Mouse (Mus musculus): ENCODE data around the gene Cdipt.

Gene Cdipt

DNA sequence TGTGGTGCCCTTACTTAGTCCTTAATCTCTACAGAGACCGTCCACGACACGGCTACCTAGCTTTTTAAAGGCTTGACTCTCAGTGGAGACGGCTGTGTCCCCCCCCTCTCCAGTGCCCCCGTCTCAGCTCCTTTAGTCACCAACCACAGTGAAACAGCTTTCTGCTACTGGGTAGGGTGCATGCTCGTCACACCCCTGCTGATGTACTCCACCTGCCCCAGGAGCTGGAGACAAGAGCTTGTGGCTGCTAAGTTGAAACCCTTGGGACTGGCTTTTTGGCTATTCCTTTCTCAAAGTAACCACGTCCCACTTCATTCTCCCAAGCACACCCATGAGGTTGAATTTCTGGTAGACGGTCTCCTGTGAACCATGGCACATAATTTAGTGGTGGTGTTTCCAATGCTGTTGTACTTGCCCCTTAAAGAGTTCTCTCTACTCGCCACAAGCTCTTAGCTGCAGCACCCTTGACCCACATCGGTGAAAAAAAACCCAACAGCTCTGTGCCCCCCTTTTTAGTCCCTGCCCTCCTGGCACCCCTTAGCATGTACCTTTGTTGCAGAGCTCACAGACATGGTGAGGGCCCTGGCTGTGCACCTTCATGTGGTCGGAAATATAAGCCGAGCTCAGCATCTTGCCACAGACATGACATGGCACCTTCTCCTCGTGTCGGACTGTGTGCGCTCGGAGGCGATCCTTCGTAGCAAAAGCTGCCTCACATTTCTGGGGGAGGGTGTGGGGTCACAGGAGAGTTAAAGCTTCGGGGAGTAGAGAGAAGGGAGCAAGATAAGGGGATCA lies 48.4 kb downstream of the Cdipt start:
- in situ Hi-C loops (cut with MboI; ENCODE audit: low sequenced_read_pairs), result no loop called here

DNA sequence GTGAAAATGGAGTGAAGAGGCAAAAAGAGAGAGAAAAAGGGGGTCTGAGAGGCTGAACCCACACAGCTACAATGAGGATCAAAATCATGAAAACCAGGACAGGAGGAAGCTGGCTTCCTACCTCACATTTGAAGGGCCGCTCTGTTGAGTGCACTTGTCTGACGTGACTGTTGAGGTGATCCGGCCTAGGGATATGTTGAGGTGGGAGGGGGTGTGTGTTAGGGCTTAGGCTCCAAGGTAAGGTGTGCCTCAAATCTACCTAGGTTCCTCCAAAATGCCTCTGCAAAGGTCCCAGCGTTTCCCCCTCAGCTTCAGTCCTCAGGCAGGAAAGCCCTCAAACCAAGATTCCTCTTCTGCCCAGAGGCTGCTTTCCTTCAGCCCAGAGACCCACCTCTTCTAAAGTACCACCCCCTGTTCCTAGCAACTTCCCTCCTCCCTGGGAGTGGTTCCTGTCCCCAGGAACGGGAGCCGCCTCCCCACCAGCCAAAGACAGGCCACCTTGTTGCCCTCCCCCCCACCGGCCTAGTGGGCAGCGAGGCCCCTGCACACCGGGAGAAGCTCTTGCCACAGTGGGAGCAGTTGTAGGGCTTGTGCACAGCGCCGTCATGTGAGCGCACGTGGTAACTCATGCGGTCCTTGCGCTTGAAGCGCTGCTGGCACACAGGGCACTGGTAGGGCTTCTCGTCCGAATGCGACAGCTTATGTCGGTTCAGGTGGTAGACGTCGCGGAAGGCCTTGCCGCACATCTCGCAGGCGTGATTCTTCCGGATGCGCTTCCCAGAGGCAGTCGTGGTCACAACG lies 49.2 kb downstream of the Cdipt start:
- in situ Hi-C loops (cut with MboI; ENCODE audit: low sequenced_read_pairs), result no loop called here

GRCm38 (mm10) chr7:127025556-127026160 lies 49.9 kb downstream of the Cdipt start:
- in situ Hi-C loops (cut with MboI; ENCODE audit: low sequenced_read_pairs), result no loop called here

DNA sequence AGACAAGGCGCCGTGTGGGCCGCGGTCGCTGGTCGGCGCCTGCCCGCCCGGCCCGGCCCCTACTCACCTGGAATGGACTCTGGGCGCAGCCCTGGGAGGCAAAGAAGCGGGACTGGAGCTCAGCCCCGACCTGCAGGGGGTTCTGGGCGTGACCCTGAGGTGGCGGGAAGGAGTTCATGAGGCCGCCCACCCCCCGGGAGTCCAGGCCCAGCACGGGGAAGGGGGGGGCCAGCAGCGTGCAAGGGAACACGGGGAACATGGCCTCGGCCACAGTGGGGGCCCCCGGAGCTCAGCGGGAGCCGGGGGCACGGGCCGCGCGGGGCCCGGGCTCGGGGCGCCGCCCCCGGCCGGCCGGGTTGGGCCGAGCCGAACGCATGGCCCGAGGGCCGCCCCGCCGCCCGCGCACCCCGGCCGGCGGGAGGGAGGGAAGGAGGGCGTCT lies 50.5 kb downstream of the Cdipt start:
- in situ Hi-C loops (cut with MboI; ENCODE audit: low sequenced_read_pairs), result no loop called here

DNA sequence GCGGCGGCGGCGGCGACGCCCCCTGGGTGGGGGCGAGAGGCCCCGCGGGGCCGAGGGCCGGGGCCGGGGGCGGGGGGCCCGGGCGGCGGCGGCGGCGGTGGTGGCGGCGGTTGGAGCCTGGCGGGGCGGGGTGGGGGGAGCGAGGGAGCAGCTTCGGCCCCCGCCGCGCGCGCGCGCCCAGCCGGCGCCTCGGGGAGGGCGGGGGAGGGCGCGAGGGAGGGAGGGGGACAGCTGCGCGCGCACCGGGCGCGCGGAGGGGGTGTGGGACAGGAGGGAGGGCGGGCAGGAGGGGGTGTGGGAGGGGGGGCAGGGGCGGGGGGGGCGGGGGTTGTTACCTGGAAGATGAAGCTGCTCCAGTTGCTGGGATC lies 50.9 kb downstream of the Cdipt start:
- in situ Hi-C loops (cut with MboI; ENCODE audit: low sequenced_read_pairs), result no loop called here

GRCm38 (mm10) chr7:127026984-127027726 lies 51.4 kb downstream of the Cdipt start, which contains the start of gene Maz:
TSS of gene Maz (minus strand) at chr7:127027037.
- in situ Hi-C loops (cut with MboI; ENCODE audit: low sequenced_read_pairs), result no loop called here

DNA sequence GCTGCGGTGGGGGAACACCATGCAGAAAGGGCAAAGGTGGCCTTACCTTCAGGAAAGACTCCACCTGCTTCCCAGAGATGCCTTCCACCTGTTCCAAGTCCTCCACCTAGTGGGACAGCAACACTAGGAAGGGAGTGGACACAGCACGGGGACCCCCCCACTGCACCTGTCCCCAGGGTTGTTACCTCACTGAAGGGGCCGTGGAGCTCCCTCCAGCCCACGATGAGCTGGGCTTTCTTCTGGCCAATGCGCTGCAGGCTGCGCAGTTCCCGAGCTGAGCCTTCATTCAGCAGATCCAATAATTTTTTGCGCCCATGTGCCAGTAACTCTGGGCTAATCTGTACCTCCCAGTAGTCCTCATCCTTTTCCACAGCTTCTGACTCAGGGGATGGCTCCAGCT lies 52.2 kb downstream of the Cdipt start:
- in situ Hi-C loops (cut with MboI; ENCODE audit: low sequenced_read_pairs), result no loop called here
